Mouse (Mus musculus): ENCODE results near the gene Arid2.

Arid2 gene

DNA sequence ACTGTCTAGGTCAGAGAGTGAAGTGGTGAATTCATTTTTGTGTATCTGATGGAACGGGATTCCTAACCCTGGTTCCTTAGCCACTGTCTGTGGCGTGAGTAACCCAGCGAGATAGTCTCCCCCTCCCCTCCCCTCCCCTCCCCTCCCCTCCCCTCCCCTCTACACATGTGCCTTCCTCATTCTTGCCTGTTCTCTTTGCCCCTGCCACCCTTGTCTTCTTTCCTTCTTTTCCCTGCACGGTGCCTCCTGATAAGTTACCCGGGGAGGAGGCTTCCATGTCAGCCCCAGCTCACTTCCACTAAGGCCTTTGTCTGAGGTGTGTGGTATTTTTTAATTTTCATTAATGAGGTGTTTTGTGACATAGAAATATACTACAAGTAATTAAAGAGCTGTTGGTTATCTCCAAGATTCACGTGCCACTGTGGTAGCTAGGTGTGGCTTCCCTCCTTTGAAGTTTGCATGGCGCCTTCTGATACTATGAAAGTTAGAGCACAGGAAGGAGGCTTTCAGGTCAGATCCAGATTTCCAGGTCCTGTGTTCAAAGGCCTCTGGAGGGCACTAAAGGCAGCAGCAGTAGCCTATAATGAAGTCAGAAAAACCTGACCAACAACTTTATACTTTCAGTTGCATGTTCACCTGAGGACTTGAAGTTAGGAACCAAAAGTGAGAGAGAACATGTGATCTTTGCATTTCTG, 57.4 kb downstream of the Arid2 start:
- DNase-seq (ENCODE audit: low read depth, low spot score) = no peak

DNA sequence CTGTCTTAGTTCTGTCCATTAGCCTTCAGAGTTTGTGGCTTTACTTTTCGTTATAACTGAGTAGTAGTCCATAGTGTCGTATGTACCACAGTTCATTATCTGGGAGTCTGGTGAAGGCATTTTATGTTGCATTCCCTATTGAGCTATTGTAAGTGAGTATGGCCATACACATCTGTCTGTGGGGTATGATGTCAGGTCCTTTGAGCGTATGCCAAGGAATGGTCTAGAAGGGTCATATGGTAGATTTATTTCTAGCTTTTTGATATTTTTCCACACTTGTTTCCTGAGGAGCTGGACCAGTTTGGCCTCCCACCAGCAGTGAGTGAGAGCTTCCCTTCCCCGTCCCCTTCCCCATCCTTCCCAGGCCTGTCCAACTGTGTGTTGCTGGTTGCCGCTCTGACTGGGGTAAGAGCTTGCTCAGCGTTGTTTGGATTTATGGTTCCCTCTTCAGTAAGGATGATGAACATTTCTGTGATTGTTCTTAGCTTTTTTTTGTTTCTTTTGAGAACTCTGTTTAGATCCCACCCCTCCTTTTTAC, 58.1 kb downstream of the Arid2 start:
- DNase-seq (ENCODE audit: low read depth, low spot score) = no peak

DNA sequence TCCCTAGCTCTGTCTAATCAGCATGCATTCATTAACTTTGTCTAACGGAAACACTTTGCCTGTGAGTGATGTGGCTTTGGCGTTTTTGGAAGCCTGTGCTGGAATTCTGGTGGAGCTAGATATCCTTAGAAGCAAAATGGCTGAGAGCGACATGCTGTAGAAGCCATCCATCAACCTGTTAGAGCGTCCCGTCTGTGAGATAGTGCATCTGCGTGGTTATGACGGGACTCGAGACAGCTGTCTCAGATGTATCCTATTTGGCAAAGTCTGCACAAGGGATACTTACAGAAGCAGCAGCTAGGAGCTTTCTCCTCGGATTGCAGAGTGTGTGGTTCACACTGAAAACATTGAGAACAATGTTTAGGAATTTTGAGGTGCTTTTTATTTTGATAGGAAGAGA, 64.1 kb downstream of the Arid2 start:
- no peak for DNase-seq (ENCODE audit: low read depth, low spot score)

DNA sequence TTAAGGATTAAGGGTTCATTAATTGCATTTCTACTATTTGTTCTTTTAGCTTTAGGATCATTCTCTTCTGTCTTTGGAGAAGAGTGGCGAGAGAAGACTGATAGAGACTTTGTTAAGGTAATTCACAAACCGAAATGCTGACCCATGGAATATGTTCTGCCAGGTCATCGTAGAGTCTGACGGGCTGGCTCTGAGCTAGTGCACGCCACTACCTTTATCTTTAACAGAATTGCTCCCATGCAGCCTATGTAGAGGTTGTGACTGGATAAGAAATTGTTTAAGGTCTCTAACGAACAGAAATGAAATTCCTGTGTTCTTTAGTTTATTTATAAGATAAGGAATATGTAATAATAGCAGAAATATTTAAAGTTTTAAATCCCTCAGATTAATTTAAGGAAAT, 71.6 kb downstream of the Arid2 start:
- no peak for DNase-seq (ENCODE audit: low read depth, low spot score)

DNA sequence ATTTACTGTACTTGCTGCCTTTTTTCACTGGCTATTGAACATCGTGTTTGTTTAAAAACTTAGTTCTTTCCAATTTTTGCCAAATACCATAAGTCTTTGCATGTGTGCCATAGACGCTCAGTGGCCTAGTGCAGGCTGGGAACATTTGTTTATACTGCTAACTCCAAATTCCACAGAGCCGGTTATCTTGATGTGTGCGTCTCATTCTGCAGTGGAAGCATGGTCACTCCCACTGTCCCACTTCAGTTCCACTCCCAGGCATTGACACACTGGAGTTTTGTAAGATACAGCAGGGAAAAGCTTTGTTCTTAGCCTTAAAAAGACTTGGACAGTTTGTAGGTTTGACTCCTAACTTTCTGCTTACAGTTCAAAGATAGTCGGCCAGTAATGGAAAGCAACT, 73.3 kb downstream of the Arid2 start:
- DNase-seq (ENCODE audit: low read depth, low spot score) = no peak

DNA sequence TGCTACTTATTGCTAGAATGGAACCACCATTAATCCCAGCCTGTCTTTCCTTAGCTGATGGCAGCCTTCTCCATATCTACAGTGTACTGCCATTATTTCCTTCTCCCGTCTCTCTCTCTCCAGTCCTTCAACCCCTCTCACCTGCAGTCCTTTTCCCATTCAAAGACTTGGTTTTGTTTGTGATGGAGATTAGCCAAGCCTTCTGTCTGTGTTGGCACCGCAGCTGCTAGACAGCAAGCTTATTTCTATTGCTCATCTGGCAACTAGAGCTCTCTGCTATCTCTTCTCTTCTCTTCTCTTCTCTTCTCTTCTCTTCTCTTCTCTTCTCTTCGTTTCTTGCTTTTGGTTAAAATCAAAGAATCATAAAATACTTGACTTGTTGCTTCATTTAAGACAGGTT, 78.0 kb downstream of the Arid2 start:
- peak; percentile 35 for DNase-seq (ENCODE audit: low read depth, low spot score)

DNA sequence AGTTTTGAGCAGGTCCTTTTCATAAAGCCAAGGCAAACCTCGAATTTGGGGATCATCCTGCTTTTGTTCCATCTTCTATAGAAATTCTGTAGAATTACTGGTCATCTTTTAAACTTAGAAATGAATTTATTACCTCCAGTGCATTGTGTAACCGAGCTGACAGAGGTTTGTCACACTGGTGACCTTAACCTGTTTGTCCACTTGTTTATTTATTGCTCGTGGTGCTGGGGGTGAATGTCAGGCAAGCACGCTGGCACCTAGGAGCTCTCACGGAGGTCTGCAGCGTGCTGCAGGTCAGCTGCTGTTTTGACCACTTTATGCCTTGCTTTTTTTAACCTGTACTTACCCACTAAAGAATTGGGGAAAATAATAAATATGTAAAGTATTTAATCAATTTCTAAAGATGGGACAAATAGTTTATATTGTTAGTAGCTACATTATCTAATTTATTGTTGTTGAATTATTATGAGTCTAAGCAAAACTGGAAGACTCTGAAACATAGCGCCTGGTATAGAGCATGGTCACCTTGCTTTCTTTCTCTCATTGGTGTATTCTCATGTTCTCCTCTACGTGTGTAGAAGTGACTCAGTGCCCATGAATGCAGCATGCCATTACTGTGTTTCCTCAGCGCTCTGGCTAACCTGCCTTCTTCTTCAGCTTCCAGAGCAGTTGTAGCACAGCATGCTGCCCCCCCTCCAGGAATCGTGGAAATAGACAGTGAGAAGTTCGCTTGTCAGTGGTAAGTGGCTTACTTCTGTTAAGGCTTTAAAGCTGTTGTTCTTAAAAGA, 79.1 kb downstream of the Arid2 start:
- DNase-seq (ENCODE audit: low read depth, low spot score) = no peak

DNA sequence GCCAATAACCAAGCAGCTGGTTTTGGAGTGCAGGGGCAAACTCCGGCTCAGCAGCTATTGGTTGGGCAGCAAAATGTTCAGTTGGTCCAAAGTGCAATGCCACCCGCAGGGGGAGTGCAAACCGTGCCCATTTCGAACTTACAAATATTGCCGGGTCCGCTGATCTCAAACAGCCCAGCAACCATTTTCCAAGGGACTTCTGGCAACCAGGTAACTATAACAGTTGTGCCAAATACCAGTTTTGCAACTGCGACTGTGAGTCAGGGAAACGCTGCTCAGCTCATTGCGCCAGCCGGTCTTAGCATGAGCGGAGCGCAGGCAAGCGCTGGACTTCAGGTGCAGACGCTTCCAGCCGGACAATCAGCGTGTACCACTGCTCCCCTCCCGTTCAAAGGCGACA, 84.0 kb downstream of the Arid2 start:
- DNase-seq (ENCODE audit: low read depth, low spot score) = no peak

DNA sequence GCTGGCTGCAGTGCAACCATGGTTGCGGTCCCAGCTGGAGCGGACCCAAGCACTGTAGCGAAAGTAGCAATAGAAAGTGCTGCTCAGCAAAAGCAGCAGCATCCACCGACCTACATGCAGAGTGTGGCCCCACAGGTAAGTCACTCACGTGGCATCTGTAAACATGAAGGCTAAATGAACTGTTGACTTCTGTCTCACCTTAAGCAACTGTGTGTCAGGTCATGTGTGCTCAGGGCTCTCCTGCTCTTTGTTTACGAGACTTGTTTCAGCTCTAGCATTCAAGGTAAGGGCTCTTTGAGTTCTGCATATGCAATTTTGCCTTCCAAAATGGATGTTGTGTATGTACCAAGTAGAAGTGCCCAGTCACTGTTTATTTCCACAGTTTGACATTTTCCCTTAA, 85.3 kb downstream of the Arid2 start:
- DNase-seq (ENCODE audit: low read depth, low spot score) = no peak

DNA sequence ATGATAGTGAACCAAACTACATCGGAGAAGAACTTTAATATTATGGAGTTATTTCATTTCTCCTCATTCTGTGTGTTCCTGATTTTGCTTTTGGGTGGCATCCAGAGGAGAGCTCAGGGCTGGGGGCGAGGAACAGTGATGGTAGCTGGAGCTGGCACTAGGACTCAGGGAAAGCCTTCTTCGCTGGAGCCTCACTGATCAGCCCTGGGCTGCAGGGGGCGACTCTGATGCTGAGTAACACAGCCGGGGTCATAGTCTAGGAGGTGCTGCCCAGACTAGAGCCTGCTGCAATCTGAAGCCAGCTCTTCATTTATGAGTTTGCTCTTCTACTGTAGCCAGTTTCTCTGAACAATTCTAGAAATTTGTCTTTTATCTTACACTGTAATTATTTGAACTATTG, 85.8 kb downstream of the Arid2 start:
- DNase-seq (ENCODE audit: low read depth, low spot score) = no peak

DNA sequence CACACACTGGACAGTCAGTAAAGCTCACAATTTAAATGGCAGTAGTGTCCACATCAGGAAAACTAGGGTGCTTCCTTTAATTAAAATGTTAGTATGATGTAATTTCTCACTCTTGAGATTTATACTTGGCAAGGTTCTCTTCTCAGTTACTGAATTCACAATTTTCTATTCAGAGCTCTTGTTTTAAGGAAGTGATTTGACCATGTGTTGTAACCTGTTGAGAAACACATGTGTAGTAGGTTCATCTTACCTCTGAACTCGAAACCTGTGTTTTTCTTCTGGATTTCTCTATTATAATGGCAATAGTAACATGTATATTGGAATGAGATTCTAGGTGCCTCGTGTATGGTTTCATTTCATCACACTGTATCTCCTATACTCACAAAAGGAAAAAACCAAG, 88.9 kb downstream of the Arid2 start:
- DNase-seq (ENCODE audit: low read depth, low spot score) = no peak

DNA sequence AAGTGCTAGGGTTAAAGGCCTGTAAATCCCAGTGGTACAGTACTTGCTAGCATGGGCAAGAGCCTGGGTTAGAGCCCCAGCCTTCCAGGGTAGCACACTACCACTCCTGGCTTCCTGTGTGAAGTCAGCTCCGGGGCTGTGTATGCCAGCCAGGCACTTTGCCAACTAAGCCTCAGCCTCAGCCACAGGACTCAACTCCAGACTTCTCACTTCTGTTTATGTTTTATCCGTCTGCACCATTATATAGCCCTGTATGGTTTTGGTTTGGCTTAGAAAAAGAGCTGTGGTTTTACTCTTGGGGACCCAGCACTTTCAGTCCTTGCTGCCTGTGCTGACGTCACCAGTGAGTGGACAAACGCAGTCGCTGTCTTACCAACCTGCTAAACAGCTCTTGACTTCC, 89.9 kb downstream of the Arid2 start:
- no peak for DNase-seq (ENCODE audit: low read depth, low spot score)

DNA sequence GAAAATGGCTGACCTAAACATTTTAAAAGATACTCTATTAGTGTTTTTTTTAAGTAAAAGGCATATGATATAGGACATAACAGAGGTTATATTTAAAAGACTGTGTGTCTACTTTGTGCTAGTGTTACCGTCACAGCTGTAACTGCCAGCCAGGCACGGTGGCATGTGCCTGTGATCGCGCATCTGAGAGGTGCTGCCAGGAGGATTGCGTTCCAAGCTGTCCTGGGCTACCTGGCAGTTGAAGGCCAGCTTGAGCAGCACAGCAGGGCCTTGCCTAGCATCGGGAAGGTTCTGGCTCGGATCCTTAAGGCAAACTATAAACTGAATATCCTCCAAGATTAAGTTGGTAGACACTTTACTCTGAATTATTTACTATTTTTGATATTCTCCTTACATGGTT, 90.4 kb downstream of the Arid2 start:
- no peak for DNase-seq (ENCODE audit: low read depth, low spot score)

DNA sequence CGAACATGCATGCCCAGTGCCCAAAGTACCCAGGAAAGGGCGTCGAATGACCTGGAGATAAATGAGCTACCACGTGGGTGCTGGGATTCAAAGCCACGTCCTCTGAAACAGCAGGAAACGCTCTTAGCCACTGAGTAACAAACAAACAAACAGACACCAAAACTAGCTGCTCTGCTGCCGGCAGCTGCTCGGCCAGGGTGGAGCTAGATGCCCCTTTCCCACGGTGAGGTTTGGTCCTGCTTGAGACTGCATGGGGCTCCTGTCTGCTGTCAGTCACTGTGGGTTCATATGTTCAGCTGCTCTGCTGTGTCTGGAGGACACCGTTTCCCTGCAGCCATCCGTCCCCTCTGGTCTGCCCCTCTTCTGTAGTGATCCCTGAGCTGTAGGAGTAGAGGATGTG, 94.9 kb downstream of the Arid2 start:
- no peak for DNase-seq (ENCODE audit: low read depth, low spot score)

DNA sequence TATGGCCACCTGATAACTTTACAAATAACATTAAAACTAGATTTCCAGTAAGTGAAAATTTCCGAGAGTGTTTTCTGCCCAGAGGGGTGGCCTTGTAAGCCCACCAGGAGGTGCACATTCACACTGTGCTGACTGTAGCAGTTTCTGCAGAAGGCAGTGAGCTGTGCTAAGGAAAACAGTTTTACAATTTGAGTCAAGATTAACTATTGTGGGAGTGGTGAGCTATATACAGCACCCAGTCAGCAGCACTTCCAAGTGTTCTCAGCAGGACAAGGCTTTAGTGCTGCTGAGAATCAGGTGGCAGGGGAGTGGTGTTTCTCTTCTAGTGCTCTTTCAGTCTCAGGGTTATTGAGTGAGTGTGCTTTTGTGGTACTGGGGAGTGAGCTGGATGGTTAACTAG, 101.2 kb downstream of the Arid2 start:
- DNase-seq (ENCODE audit: low read depth, low spot score) = no peak

DNA sequence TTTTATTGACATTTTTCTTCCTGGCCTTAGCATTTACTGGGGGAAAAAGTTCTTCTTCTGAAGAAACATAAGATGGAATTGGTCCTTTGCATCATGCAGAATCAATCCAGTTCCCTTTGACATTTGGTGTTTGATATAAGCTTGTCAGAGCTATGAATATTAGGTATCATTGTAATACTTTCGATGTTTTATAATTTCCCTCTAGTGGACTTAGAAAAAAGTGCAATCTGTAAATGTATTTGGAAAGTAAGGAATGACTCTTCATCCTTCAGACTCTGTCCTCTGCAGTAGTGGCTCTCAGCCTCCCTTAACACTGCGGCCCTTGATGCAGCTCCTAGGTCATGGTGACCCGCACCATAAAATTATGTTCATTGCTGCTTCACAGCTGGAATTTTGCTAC, 105.6 kb downstream of the Arid2 start:
- no peak for DNase-seq (ENCODE audit: low read depth, low spot score)

DNA sequence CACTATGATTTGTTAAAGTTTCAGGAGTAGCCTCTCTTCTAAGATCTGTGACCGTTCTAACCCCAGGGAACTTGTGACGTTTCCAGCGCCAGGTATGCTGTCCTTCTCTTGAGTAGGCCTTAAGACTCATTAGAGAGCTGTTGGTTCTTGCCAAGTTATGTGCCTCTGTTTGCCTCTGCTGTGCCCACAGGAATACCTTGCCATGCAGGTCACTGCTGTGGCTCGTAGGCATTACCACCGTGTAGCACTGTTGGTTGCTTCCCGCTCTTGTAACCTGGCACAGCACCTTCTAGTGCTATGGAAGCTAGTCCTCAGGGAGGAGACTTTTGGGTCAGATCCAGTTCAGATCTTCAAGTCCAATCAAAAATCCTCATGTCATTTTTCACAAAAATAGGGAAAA, 107.8 kb downstream of the Arid2 start:
- DNase-seq (ENCODE audit: low read depth, low spot score) = no peak

DNA sequence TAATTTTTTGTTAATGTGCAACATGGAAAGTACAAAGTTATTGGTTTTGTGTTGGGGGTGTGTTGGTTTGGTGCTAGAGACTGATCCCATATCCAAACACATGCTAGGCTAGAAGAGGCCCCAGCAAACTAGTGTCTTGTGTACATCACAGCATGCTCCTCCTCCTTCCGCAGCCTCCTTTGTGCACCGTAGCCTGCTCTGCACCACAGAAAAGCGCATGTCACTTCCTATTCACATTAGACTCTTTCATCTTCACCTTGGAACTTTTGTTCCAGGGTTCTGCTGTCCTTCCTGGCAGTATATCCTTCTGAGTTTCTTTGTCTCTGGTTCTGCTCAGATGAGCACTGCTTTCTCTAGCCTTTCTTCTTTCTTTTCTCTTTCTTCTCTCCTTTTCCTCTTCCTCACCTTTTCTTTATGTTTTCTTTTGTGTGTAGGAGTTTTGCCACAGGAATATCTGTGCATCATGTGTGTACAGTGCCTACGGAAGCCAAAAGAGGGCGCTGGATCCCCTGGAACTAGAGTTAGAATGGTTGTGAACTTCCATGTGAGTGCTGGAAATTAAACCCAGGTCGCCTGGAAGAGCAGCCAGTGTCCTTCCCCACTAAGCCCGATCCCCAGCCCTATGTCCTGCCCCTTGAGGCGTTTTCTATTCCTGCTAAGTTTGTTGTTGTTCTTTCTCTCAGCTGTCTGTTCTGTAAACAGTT, 109.5 kb downstream of the Arid2 start:
- DNase-seq (ENCODE audit: low read depth, low spot score) = peak; percentile 75

DNA sequence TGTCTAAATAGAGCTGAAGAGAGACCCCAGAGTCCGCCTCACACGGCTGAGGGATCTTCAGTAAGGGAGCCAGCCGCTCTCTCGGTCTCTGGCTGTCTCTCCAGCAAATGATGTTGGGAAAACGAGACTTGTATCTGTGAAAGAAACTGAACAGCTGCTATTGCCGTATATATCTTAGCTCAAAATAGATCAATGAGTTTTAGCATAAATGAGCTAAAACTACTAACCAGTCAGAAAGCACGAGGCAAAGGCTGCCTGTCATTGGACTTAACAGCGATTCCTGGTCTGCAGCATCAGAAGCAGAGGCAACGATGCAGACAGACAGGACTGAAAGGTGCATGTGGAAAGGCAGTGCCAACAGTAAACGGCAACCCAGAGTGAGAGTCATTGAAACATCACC, 111.0 kb downstream of the Arid2 start:
- DNase-seq (ENCODE audit: low read depth, low spot score) = no peak

DNA sequence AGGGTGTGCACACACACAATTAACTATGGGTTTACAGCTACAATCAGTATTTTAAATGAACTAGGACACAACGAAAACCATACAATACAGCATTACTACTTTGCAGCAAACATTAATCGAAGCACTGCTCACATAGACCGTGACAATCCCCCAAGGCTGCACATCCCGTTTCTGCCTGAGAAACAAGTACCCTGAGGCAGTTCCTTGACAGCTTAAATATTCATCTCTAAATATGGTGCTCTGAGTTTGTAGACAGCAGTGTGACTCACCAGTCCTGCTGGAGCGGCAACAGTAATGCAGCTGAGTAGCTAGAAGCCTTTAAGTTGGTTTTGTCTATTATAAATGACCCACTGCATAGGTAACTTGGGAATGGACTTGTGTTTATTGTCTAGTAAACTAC, 118.2 kb downstream of the Arid2 start:
- DNase-seq (ENCODE audit: low read depth, low spot score) = no peak

DNA sequence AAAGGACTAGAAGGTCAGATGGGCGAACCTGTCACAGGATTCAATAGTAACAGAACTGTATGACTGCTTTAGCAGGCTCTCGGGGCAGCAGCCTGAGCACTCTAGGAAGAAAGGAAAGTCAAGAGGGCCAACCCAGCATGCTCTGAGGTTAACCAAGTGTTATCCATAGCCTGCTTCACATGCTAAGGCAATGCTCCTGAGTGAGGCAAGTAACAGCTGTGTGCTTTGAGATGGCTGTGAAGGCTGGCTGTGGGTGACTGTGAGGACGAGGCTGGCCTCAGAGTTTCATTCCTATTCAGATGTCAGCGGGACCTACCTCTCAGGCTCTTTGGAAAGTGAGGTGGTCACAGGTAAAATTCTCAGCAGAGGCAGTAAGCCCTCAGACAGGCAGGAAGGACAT, 118.9 kb downstream of the Arid2 start:
- DNase-seq (ENCODE audit: low read depth, low spot score) = no peak

DNA sequence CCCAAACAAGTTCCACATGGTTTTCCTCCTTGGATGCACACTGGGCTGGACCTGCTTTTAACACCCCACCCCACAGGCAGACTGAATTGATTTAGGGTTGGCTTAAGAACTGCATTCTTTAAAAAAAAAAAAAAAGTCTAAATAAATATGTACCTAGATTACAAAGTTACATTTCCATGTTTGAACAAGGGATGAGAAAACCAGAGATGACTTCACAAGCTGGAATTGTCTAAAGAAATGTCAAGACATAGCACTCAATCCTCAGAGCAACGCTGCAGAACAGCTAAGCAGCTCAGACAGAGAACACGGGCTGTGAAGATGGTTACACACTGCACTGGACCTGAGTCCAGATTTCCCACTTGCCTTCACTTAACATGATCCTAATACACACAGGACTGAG, 119.8 kb downstream of the Arid2 start:
- DNase-seq (ENCODE audit: low read depth, low spot score) = no peak

DNA sequence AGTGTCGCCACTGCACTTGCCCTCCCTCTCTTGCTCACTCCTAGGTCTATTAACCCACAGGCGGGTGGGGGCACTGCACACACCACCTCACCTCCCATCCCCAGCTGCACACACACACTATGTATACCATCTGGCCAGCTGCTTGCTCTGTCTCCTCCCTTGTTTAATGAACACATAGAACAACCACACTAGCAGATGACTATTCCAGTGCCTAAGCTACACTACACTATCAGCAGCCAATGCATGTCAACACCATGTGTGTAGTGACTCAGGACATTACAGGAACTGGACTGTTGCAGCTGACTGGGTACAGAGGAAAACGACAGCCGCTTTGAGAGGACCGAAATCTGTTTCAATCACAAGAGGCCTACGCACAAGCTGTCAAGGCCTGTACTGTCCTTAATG, 121.4 kb downstream of the Arid2 start:
- DNase-seq (ENCODE audit: low read depth, low spot score) = peak; percentile 39
